Mouse (Mus musculus) bone marrow, adult 2 months (tissue): Measurements from ENCODE around the gene Zbtb2.

ENCODE experiments used
- CTCF ChIP-seq: fragments of 200-500 bp; IDR thresholded peaks from 2 replicates; pipeline ENCODE4 v1.5.1; 2011; ENCODE audit warnings: low read length, control low read depth; ENCODE audit not compliant: control insufficient read depth, insufficient read depth
- POLR2A ChIP-seq: fragments of 200-500 bp; IDR thresholded peaks from 2 replicates; pipeline ENCODE4 v1.6.1; 2011; ENCODE audit warnings: low read depth, mild to moderate bottlenecking, control low read depth, low read length, borderline replicate concordance; ENCODE audit not compliant: control insufficient read depth

- no peak for TF ChIP-seq POLR2A
- TF ChIP-seq CTCF = no peak
Measured at GRCm38 (mm10) chr10:4347136-4347492, 40.8 kb downstream of the Zbtb2 start.
